Mouse (Mus musculus) gastrocnemius, postnatal 14 days (tissue): ENCODE results near the gene Ier5l. TPM values are rescaled to one million over a fixed set of nuclear protein-coding genes. Genes with fewer than 3 reads are reported as not detected.

Source experiments
- DNase-seq: peaks from one replicate; pipeline ENCODE4 v3.0.0; 2021; ENCODE audit warnings: mixed read lengths
- intact Hi-C: fragments of 180-260 bp; cut with DNase I; formaldehyde crosslinking; loops from one replicate; pipeline ENCODE4 v1.15.1; 2025; ENCODE audit warnings: low total_unique reads
- total RNA-seq, 2 experiments: library from RNA; stranded (reverse); gene quantifications; 2 replicates each; pipeline ENCODE4 v1.2.3; 2021

The Ier5l gene
- total RNA-seq, 2 experiments from 2014 or later: 3.5 to 4.2 TPM

- peak; percentile 86 for DNase-seq
- intact Hi-C loops: loop anchor here (10.0 kb wide), 1 partner anchor 123 kb away; the partner anchor contains the start of gene Cstad
These were observed 2.0 kb downstream of the Ier5l start for GRCm38 (mm10) chr2:30471795-30472720.

DNA sequence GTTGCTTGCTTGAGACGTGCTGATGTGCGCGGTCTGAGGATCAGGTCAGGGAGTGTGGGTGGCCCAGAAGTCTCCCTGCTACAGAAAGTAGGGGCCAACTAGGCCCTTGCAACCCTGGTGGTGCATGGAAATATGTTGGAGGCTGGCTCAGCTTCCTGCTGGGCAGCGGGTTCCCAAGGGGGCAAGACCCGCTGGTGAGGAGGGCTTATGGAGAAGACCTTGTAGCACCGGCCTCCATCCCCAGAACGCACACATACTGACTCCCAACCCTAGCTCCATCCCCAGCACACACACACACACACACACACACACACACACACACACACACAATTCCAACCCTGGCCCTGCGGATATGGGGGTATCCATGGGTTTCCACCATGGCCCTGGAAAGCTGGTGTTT is 3.0 kb downstream of the Ier5l start:
- intact Hi-C loops: loop anchor here (10.0 kb wide), 1 partner anchor 124 kb away; the partner anchor contains the start of gene Cstad
- DNase-seq: no peak

DNA sequence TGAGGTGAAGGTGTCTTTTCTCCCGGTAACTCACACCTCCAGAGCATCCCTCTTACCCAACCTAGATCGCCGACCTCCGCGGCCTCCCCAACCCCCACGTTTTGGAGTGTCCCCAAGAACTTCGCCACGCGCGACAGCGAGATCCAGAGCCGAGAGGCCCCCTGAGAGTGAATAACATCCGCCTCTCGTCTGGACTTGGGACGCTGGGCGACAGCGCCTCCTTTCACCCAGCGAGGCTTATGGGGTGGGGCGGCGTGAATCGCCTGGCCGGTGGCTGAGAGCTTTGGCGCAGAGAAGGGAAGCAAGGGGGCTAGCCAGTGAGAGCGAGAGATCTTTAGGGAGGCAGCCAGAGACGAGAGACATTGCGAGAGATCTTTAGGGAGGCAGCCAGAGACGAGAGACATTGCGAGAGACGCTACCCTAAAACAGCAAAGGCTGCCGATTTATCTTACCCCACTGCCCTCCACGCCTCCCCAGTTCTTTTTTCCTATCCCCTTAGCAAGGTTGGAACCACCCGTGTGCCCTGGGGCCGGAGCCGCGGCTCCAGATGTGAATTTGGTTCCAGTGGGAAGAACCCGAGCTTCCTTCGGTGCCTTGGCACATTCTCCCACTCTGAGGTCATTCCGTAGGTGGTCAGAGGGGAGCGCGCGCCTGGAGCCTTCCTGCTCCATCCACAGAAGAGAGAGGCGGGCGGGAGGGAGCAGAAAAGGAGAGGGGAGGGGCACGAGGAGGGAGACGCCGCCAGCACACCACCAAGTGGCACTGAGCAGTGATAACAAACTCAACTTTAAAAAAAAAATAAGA is 3.7 kb downstream of the Ier5l start:
- peak; percentile 80 for DNase-seq
- intact Hi-C loops: loop anchor here (10.0 kb wide), 1 partner anchor 124 kb away; the partner anchor contains the start of gene Cstad

DNA sequence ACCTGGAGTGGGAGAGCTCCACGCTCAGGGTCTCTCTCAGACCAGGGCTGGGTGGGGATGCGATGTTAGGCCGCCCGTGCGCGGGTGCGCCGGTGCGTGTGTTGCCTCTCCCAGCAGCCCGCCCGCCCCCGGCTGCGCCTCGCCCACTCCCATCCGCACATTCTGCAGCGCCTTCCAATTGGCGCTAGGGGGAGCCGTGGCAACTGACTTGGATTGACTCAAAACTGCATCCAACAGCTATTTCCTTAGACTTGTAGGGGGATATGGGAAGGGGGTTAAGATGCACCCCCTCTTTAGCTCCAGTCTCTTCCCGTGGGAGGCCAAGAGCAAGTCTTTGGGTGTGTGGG is 4.2 kb downstream of the Ier5l start:
- peak; percentile 76 for DNase-seq
- intact Hi-C loops: loop anchor here (5.0 to 10.0 kb wide), 3 partner anchors 37 to 325 kb away; partner anchors contain the start of gene Cstad

DNA sequence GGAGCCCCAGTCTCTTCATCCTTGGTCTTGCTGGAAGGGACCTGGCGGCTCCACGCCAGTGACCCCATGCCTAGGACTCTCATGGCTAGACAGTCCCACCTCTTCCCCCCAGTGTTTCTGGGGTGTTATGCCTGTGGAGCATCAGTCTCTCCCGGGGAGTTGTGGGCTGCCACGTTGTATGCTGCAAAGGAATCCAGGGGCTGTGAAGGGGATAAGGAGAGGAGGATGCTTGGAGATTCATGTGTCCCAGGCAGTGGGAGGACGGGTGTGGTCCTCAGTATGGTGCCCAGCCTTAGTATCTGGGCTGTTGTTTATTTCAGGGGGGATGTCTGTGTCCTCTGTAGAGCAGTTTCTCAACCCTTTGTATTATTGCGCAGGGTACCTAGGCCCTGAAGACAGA is 5.0 kb downstream of the Ier5l start:
- intact Hi-C loops: loop anchor here (5.0 to 10.0 kb wide), 2 partner anchors 37 to 326 kb away; no protein-coding TSS in a partner anchor
- no peak for DNase-seq

DNA sequence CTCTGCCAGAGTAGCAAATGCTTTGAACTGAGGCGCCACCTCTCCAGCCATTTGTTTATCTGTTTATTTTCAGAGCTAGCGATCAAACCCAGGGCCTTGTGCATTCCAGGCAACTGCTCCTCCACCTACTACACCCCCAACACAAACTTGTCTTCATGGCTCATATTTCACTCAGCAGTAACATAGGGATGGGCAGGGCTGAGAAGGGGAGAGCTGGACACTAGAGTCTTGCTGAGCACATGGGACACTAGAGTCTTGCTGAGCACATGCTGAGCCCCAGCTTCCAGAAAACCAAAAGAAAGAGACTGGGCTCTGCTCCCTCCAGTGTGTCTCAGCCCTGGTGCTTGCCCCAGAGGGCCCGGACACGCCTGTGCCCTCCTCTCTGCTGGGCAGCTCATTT is 7.2 kb downstream of the Ier5l start:
- intact Hi-C loops: loop anchor here (5.0 to 10.0 kb wide), 2 partner anchors 34 to 328 kb away; no protein-coding TSS in a partner anchor

DNA sequence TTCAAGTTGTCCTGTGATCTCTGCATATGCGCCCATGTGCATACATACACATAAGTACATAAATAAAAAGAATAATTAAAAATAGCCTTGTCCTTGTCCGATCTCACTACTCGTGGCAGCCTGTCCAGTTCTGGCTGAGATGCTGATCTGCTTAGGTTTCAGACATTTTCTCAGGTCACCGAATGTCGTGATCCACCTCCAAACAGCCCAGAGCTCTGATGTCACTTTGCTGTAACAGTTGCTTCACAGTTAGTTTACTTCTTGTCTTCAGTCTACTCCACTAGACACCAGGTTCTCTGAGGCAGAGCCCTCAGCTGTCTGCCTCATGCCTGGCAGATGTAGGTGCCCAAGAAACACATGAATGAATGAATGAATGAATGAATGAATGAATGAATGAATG is 9.6 kb downstream of the Ier5l start:
- no peak for DNase-seq
- intact Hi-C loops: loop anchor here (10.0 kb wide), 1 partner anchor 330 kb away; no protein-coding TSS in a partner anchor

More for the DNA sequence above, 7.2 kb downstream of the Ier5l start:
- DNase-seq: no peak

GRCm38 (mm10) chr2:30463904-30464330 is 10.1 kb downstream of the Ier5l start:
- DNase-seq: peak; percentile 48
- intact Hi-C loops: loop anchor here (10.0 kb wide), 1 partner anchor 331 kb away; no protein-coding TSS in a partner anchor

DNA sequence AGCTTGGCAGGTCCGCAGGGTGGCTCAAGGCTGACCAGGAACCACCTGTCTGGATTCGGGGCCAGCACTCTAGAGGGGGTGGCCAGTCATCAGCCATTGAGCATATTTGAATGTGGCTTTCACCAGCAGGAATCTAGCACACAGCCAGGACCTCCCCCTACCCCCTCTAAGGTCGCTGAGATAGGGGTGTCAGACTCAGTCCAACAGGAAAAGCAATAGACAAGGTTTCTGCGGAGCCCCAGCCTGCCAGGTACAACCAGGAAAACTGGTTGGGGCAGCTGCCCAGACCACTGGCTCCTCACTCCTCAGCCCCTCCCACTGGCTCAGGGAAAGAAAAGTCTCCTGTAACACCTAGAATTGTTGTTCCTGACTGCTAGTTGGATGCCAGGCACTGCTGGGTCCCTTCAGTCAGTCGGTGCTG is 10.7 kb downstream of the Ier5l start:
- no peak for DNase-seq
- intact Hi-C loops: loop anchor here (10.0 kb wide), 1 partner anchor 331 kb away; no protein-coding TSS in a partner anchor

DNA sequence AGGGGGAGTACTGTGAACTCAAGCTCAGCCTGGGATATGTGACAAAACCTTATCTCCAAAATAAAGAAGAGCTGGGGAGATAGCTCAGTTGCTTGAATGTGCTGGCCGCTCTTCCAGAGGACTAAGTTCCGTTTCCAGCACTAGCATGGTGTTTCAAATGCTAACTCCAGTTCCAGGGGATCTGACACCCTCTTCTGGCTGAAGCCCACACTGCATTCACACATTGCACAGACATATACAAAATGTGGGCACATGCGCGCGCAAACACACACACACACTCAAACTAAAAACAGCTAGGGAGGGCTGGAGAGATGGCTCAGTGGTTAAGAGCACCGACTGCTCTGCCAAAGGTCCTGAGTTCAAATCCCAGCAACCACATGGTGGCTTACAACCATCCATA is 14.8 kb downstream of the Ier5l start:
- intact Hi-C loops: no loop called here

DNA sequence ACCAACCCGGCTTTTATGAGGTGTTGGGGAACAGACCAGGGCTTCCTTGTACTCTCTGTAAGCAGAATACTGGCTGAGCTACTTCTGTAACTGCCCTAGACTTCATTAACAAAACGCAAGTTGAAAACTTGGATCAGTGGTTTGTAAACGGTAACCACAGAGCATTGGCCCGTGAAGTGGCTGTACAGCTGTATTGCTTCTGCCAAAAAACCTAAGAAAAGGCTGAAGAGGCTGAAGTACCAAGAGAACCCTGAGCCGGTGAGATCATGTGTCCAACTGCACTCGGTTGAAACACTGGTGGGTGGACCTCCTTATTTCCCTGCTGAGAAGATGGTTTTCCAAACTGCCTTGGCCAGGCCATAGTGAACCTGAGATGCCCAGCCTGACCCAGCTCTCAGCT is 15.7 kb downstream of the Ier5l start:
- intact Hi-C loops: no loop called here
- DNase-seq: no peak

More for the DNA sequence above, 14.8 kb downstream of the Ier5l start:
- no peak for DNase-seq

- intact Hi-C loops: no loop called here
- peak; percentile 41 for DNase-seq
These were observed 17.7 kb downstream of the Ier5l start for GRCm38 (mm10) chr2:30456104-30456980.

DNA sequence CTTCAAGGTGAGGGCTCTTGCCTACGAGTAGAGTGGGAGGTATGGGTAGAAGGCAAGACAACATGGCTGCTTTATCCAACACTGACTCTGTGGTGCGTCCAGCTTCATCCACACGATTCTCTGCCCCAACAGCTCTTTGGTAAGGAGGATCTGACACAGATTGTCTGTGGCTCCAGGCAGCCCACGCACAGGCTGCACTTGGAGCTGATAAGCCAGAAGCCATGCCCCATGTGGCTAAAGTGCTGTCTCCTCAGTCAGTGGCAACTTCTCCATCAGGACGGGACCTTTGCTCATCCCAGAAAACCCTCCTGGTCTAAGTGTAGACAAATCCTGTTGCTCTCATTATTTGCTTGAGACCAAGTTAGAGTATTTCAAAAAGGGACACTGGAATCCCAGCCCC is 19.4 kb downstream of the Ier5l start:
- intact Hi-C loops: no loop called here
- no peak for DNase-seq

DNA sequence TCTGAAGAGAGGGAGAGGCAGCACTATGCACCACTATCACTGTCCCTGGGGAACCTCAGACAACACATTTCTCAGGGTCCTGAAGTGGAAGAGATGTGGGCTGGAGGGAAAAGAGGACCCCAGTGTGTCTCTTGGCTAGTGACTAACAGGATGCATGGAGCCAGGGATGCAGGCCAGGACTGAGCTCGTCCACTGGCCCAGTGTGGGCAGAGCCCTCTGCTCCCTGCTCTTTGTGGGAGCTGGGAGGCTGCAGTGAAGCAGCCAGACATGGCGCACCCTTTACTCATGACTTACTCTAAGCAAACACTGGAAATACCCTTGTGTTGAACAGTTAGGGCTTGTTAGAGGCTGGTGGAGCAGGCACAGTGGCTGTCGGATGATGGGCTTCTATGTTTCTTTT is 20.4 kb downstream of the Ier5l start:
- intact Hi-C loops: no loop called here
- DNase-seq: no peak

GRCm38 (mm10) chr2:30451525-30451924 is 22.5 kb downstream of the Ier5l start:
- DNase-seq: no peak
- intact Hi-C loops: no loop called here

DNA sequence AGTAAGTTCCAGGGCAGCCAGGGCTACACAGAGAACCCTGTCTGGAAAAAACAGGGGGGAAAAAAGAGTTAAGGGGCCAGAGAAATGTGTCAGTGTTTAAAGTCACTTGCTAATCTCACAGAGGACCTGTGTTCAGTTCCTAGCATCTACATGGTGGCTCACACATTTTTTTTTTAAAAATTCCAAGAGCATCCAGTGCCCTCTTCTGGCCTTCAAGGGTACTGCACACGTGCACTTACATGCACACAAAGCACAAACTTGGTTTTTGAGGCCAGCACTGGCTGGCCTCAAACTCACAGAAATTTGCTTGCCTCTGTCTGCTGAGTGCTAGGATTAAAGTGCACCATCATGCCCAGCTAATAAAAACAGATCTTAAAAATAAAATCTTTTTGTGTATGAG is 23.5 kb downstream of the Ier5l start:
- intact Hi-C loops: no loop called here
- no peak for DNase-seq

DNA sequence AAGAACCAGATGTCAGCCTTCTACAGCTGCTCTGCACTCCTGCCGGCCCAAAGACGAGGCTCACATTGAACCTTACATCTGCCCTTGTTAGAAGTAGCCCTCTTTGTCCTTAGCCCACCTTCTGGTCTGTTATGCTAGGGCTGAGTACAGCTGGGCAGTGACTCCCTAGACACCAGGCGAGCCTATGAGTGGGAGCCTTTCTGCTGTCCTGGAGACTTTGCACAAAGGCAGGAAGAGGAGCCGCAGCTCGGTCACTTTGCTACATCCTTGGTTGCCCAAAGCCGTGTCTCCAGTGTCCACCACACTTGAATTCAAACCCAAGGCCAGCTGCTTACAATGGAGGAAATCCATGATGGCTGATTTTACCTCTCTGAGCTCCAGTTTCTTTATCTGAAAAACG is 25.6 kb downstream of the Ier5l start:
- no peak for DNase-seq

GRCm38 (mm10) chr2:30446891-30447826 is 26.9 kb downstream of the Ier5l start:
- DNase-seq: peak; percentile 52
- intact Hi-C loops: no loop called here

More for the DNA sequence above, 25.6 kb downstream of the Ier5l start:
- intact Hi-C loops: no loop called here
